Mouse (Mus musculus): ENCODE results near the gene Tysnd1. TPM values are rescaled to one million over a fixed set of nuclear protein-coding genes. Genes with fewer than 3 reads are reported as not detected.

Gene Tysnd1
- polyA plus RNA-seq, 2 experiments, result 14.2 to 16.2 TPM

DNA sequence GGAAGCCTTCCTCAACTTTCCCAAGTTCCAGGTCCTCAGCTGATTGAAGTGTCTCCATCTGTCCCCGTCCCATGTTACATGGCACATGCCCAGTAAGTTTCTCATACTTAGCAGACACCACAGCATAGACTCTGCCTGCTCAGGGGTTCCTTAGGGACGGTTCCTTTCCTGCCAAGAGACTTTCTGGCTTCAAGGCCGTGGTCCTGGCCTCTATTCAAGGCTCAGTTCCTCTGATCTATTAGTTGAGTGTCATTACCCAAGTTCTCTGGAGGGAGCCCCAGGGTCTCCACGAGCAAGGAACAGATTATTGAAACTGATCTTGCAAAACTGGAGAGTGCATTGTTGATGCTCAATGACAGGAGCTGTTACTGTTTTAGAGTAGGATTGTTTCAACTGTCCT, 9.3 kb downstream of the Tysnd1 start:
- DNase-seq (ENCODE audit: low read depth in 3 of 3, low spot score in 3 of 3) (no peak), ATAC-seq (ENCODE audit: insufficient read depth) (no peak)
- H3K9me3 ChIP-seq (ENCODE audit: control insufficient read depth, low read length), result no peaks in the 10 kb centered on the region
- H3K4me1 ChIP-seq (replicated peaks; ENCODE audit: control insufficient read depth in 2 of 2, insufficient read depth in 2 of 2, low read length in 1 of 2), result no peaks in the 10 kb centered on the region
- no peaks in the 10 kb centered on the region for H3K27me3 ChIP-seq (ENCODE audit: control insufficient read depth, insufficient read depth, low read length)
- no peak overlapping the region for H3K4me2 ChIP-seq (ENCODE audit: low read depth)
- no peak overlapping the region for H3K27ac ChIP-seq
- H3K36me3 ChIP-seq (replicated peaks; ENCODE audit: control insufficient read depth, insufficient read depth, low read depth), result peaks cover 4% of the 10 kb centered on the region; the same call in 1 of the 2 replicates
- no peak overlapping the region for H3K9ac ChIP-seq (replicated peaks)
- TF ChIP-seq CTCF (IDR thresholded peaks at IDR 0.05; ENCODE audit: low read depth) (no peak), EP300 (IDR thresholded peaks at IDR 0.05; ENCODE audit: low read depth) (no peak)
- WGBS (ENCODE audit: insufficient replicate concordance), result 66% methylated on average over 4 of the region's 4 CpGs
- H3K4me3 ChIP-seq (ENCODE audit: insufficient read depth in 1 of 2, low read depth in 2 of 2, low read length in 2 of 2), result no peak overlapping the region

DNA sequence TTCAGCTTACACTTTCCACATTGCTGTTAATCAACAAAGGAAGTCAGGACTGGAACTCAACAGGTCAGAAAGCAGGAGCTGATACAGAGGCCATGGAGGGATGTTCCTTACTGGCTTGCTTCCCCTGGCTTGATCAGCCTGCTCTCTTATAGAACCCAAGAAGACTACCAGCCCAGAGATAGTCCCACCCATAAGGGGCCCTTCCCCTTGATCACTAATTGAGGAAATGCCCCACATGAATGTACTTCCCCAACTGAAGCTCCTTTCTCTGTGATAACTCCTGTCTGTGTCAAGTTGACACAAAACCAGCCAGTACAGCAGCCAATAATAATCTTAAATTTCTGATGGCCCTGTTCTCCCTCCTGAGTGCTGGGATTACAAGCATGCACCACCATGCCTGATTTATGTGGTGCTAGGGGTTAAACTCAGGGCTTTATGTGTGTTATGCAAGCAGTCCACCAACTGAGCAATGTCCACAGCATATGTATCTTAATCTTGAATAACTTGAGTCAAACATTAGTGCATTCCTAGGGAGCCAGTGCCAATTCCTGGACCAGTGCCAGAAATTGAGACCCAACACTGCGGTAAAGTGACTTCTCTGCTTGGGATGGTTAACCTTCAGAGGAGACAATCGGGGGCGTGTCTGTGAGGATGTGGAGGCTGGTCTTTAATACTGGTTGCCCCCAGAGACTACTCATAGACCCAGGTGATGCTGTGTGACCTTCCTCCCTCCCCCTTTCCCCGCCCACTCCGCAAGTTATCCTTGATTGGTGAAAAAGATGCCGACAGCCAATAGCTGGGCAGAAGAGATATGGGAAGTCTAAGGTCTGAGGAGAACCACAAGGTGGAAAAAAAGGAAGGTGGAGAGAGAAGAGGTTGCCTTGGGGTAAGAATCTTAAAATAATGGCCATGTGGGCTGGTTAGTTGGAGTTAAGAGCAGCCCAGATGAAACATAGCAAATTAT, 11.4 kb downstream of the Tysnd1 start:
- 60% methylated on average over 6 of the region's 6 CpGs for WGBS (ENCODE audit: insufficient replicate concordance)
- Histone ChIP-seq H3K27me3 (ENCODE audit: control insufficient read depth, insufficient read depth, low read length) (no peaks in the 10 kb centered on the region), H3K4me2 (ENCODE audit: low read depth) (no peak overlapping the region), H3K27ac (no peak overlapping the region), H3K4me3 (ENCODE audit: insufficient read depth in 1 of 2, low read depth in 2 of 2, low read length in 2 of 2) (no peak overlapping the region), H3K4me1 (replicated peaks; ENCODE audit: control insufficient read depth in 2 of 2, insufficient read depth in 2 of 2, low read length in 1 of 2) (no peaks in the 10 kb centered on the region), H3K36me3 (replicated peaks; ENCODE audit: control insufficient read depth, insufficient read depth, low read depth) (peaks cover 4% of the 10 kb centered on the region; the same call in 1 of the 2 replicates), H3K9ac (replicated peaks) (no peak overlapping the region), H3K9me3 (ENCODE audit: control insufficient read depth, low read length) (no peaks in the 10 kb centered on the region)
- ATAC-seq (ENCODE audit: insufficient read depth) (no peak), DNase-seq (ENCODE audit: low read depth in 3 of 3, low spot score in 3 of 3) (no peak)
- TF ChIP-seq CTCF (IDR thresholded peaks at IDR 0.05; ENCODE audit: low read depth), result no peak
- TF ChIP-seq EP300 (IDR thresholded peaks at IDR 0.05; ENCODE audit: low read depth), result no peak

DNA sequence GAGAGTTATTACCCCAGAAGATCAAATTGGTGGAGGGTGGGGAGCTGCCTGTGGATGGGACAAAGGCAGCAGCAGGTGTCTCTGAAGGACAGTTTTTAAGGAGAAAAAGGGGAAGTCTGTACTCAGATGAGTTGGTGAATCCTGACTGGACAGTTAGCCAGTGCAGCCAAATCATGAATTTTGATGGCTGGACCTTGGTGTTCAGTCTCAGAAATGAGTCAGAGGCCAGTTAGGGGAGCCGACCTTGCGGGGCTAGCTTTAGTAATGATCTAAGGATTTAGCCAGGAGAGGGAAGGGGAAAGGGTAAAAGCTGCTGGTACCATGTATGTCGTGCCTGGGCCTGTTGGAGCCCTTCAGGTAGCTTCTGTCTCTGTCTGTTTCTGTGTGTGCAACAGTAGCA, 18.3 kb downstream of the Tysnd1 start:
- Histone ChIP-seq H3K4me1 (replicated peaks; ENCODE audit: control insufficient read depth in 2 of 2, insufficient read depth in 2 of 2, low read length in 1 of 2) (peaks cover 0 to 8% of the 10 kb centered on the region in 2 experiments; a peak in 2 of 4 replicates), H3K4me2 (ENCODE audit: low read depth) (no peak overlapping the region), H3K9me3 (ENCODE audit: control insufficient read depth, low read length) (no peaks in the 10 kb centered on the region), H3K27ac (no peak overlapping the region), H3K36me3 (replicated peaks; ENCODE audit: control insufficient read depth, insufficient read depth, low read depth) (no peaks in the 10 kb centered on the region), H3K27me3 (ENCODE audit: control insufficient read depth, insufficient read depth, low read length) (no peaks in the 10 kb centered on the region; the same call in 1 of the 2 replicates), H3K9ac (replicated peaks) (no peak overlapping the region), H3K4me3 (ENCODE audit: insufficient read depth in 1 of 2, low read depth in 2 of 2, low read length in 2 of 2) (no peak overlapping the region)
- 71% methylated on average over 3 of the region's 3 CpGs for WGBS (ENCODE audit: insufficient replicate concordance)
- TF ChIP-seq CTCF (IDR thresholded peaks at IDR 0.05; ENCODE audit: low read depth) (no peak), EP300 (IDR thresholded peaks at IDR 0.05; ENCODE audit: low read depth) (no peak)
- DNase-seq (ENCODE audit: low read depth in 3 of 3, low spot score in 3 of 3), result no peak
- no peak for ATAC-seq (ENCODE audit: insufficient read depth)

DNA sequence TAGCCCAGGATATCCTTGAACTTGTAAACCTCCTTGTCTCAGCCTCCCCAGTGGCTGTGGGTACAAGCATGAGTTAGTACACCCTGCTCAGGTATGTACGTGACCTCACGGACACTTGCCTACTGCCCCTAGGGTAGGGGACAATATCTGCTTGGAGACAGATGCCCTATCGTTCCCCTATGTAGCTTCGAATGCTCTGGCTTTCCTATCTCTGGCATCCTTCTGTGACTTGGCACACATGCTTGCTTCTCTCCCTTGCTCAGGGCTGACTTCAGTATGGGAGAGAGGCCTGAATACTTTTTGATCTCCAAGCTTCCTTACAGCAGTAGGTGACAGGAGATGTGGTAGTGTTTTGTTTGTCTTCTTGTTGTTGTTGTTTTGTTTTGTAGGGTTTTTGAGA, 18.8 kb downstream of the Tysnd1 start:
- no peak overlapping the region for H3K4me2 ChIP-seq (ENCODE audit: low read depth)
- no peak overlapping the region for H3K27ac ChIP-seq
- WGBS (ENCODE audit: insufficient replicate concordance), result 54% methylated on average over 4 of the region's 4 CpGs
- peaks cover 0 to 8% of the 10 kb centered on the region in 2 experiments; a peak in 2 of 4 replicates for H3K4me1 ChIP-seq (replicated peaks; ENCODE audit: control insufficient read depth in 2 of 2, insufficient read depth in 2 of 2, low read length in 1 of 2)
- no peak for TF ChIP-seq EP300 (IDR thresholded peaks at IDR 0.05; ENCODE audit: low read depth)
- TF ChIP-seq CTCF (IDR thresholded peaks at IDR 0.05; ENCODE audit: low read depth), result no peak
- H3K36me3 ChIP-seq (replicated peaks; ENCODE audit: control insufficient read depth, insufficient read depth, low read depth), result no peaks in the 10 kb centered on the region
- no peak for ATAC-seq (ENCODE audit: insufficient read depth)
- no peaks in the 10 kb centered on the region for H3K9me3 ChIP-seq (ENCODE audit: control insufficient read depth, low read length)
- H3K4me3 ChIP-seq (ENCODE audit: insufficient read depth in 1 of 2, low read depth in 2 of 2, low read length in 2 of 2), result no peak overlapping the region
- no peak overlapping the region for H3K9ac ChIP-seq (replicated peaks)
- no peaks in the 10 kb centered on the region; the same call in 1 of the 2 replicates for H3K27me3 ChIP-seq (ENCODE audit: control insufficient read depth, insufficient read depth, low read length)
- DNase-seq (ENCODE audit: low read depth in 3 of 3, low spot score in 3 of 3), result no peak

DNA sequence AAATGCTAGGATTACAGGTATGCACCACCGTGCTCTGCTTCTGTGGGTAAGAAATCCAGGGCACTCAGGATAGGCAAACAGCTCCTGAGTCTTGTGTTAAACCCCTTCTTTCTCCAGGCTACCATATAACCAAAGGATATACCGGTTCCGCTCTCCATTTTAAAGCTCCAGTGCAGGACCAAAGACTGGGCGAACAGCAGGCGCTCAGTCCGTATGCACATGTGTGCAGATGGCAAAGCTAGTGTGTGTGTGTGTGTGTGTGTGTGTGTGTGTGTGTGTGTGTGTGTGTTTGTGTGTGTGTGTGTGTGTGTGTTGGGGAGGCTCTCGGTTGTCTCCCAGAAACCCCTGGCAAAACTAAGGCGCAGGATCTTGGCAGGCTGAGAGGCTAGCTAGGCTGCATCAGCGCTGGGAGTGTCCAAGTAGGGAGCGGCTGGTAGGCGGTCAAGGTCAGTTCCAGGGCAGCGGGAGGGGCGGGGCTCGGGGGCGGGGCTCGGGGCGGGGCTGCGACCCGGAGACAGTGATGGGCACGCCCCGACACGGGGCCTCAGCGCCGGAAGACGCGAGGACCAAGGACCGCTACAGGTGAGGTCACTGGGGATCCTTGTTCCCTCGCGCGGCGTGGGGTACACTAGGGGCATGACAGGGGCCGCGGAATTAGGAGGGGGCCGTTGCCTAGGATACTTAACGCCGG, 19.6 kb downstream of the Tysnd1 start, which contains the start of gene Aifm2:
TSS of gene Aifm2 (plus strand) at position 493 of the 691 bp plus-strand sequence.
- H3K27me3 ChIP-seq (ENCODE audit: control insufficient read depth, insufficient read depth, low read length), result no peaks in the 10 kb centered on the region; the same call in 1 of the 2 replicates
- peak; percentile 88 for ATAC-seq (ENCODE audit: insufficient read depth)
- 15% methylated on average over 36 of the region's 36 CpGs for WGBS (ENCODE audit: insufficient replicate concordance)
- peak within 1 kb of the TSS; percentile 50 to 62 for H3K4me3 ChIP-seq (ENCODE audit: insufficient read depth in 1 of 2, low read depth in 2 of 2, low read length in 2 of 2)
- peak; percentile 45 to 53 (median 50) for DNase-seq (ENCODE audit: low read depth in 3 of 3, low spot score in 3 of 3)
- H3K9me3 ChIP-seq (ENCODE audit: control insufficient read depth, low read length), result no peaks in the 10 kb centered on the region
- H3K9ac ChIP-seq (replicated peaks), result peak within 1 kb of the TSS; percentile 10; the same call in 1 of the 2 replicates
- H3K27ac ChIP-seq, result no peak within 1 kb of the TSS
- TF ChIP-seq EP300 (IDR thresholded peaks at IDR 0.05; ENCODE audit: low read depth), result no peak
- TF ChIP-seq CTCF (IDR thresholded peaks at IDR 0.05; ENCODE audit: low read depth), result no peak
- H3K4me2 ChIP-seq (ENCODE audit: low read depth), result peak within 1 kb of the TSS; percentile 66
- no peaks in the 10 kb centered on the region for H3K36me3 ChIP-seq (replicated peaks; ENCODE audit: control insufficient read depth, insufficient read depth, low read depth)
- H3K4me1 ChIP-seq (replicated peaks; ENCODE audit: control insufficient read depth in 2 of 2, insufficient read depth in 2 of 2, low read length in 1 of 2), result peaks cover 0 to 8% of the 10 kb centered on the region in 2 experiments; a peak in 2 of 4 replicates

All from liver, embryonic 14.5 days (tissue).